Mouse (Mus musculus): ENCODE results near the gene Gtpbp3.

- TF ChIP-seq CTCF (IDR thresholded peaks at IDR 0.05; ENCODE audit: low read depth) (no peak), EP300 (IDR thresholded peaks at IDR 0.05; ENCODE audit: low read depth) (no peak)
Measured at GRCm38 (mm10) chr8:71526272-71526671, 38.4 kb downstream of the Gtpbp3 start.
